Mouse (Mus musculus) embryo, embryonic 10 days (tissue): ENCODE results near the gene U2surp.
"Not testable (repeated sequence)": the region's sequence is repeated elsewhere in the genome, so short reads cannot be mapped to it uniquely, and the experiment has no call there.

Experiments
- DNase-seq: peaks from one replicate; pipeline ENCODE4 v3.0.0-alpha.2; 2015; ENCODE audit warnings: low spot score

The U2surp gene

DNA sequence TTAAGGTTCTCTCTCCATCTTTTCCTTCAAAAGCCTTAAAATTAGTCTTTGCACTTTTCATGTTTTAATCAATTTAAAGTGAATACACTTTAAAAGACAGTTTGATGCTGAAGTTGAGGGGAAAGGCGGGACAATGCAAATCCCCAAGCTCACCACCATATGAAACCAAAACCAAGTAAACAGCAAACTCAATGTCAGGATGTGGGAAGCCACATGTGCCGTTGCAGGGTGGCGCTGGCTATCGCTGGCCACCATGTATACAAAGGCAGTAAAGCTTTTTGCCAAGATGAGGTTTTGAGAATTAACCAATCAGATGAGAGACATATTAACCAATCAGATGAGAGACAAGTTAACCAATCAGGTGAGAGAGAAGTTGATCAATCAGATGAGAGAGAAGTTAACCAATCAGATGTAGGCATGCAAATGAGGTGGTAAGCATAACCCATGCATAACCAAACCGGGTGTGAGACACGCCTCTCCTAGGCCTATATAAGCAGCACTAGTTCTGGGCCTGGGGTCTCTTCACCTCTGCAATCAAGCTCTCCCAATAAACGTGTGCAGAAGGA lies 42.7 kb downstream of the U2surp start:
- not testable (repeated sequence) for DNase-seq

DNA sequence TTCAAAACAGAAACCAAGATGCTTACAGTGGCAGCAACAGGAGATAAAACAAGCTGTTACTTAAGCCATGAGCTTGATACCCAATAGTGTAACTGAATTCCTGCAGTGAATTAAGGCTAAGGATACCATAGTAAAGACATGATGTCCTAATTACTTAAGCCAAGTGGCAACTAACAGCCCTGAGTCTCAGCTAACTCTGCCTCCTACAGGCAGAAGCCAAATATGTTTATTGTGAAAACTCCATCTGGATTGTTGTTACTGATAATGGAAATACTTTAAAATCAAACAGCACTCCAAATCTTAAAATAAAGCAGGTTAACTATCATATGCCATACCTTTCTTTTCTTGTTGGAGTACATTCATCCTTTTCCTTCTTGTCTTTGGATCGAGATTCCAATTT lies 47.8 kb downstream of the U2surp start:
- no peak for DNase-seq

DNA sequence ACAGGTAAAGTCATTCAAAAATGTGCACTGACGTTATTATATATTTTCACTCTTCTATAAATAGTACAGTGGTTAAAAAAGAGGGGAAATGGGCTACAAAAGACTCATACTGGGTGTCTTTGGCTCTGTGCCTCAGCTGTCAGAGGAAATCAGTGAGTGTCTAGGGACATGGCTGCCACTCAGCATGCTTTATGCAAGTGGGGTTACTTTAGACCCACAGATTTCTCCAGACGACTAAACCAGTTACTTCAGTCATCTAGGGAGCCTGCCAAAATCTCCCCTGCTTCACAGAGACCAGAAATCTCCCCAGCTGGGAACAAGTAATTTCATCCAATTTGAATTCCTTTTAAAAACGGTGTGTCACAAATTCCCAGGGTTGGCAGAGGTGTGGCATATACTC lies 59.9 kb downstream of the U2surp start:
- DNase-seq = no peak

DNA sequence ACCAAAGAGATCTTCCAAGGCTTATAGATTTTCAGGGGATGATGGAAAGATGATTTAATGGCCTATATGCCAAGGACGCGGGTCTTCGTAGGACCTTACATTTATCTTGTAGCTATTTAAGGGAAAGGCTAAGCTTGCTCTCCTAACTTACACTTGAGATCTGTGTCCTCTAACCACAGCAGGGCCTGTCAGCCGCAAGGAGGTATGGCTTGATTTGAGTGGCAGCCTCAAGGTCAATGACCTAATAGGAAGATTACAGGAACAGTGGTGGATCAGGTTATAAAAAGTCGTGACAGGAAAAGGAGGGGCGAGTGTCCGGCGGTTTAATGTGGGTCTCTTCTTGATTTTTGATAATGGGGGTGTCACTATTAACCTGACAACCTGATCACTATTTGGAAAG lies 61.2 kb downstream of the U2surp start:
- no peak for DNase-seq

DNA sequence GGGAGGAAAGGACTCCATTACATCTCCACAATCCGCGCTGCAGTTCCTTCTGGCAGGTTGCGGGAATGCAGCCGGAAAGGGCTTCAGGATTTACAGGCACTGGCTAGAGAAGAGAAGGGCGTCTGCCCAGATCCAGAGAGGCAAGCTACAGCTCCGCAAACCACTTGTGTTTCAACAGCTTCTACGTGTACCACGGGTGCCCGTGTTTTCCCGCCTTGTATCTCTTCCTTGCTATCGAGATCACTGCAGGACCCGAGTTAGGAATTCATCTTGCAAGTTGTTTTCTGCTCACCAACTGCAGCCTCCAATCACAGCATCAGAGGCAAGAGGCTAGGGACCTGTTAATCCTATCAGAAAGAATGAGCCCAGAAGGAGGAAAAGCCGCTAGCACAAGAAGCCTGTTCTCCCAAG lies 69.5 kb downstream of the U2surp start:
- peak; percentile 70 for DNase-seq

DNA sequence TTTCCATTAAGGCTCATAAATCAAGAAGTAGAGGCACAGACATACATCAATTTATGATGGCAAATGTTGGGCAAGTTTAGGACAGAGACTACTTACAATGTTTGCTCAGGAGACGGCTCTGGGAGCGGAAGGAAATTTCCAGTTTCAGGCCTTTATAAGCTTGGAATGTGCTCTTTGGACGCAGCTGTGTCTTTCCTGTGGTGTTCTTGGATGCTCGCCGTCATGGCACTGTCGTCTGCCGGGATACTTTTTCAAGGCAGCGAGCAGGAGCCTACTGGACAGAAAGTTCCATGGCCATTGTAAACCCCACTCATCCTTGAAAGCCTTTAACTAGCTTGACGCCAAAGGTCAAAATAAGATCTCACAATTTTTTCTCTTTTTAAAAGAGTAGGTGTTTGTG lies 73.9 kb downstream of the U2surp start:
- DNase-seq = no peak

DNA sequence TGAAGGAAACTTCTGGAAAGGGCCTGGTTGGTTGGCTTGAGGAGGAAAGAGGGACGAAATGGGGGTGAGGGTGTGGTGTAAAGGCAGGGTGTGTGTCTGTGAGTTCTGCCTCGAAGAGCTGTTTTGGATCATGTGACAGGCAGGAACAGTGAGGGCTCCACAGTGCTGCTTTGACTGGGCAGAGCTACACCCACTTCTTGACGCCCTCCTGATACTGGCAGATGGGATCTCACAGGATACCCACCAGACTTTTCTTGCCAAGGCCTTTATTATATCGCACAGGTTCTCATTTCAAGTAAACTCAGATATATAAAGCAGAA lies 75.5 kb downstream of the U2surp start:
- DNase-seq = no peak

DNA sequence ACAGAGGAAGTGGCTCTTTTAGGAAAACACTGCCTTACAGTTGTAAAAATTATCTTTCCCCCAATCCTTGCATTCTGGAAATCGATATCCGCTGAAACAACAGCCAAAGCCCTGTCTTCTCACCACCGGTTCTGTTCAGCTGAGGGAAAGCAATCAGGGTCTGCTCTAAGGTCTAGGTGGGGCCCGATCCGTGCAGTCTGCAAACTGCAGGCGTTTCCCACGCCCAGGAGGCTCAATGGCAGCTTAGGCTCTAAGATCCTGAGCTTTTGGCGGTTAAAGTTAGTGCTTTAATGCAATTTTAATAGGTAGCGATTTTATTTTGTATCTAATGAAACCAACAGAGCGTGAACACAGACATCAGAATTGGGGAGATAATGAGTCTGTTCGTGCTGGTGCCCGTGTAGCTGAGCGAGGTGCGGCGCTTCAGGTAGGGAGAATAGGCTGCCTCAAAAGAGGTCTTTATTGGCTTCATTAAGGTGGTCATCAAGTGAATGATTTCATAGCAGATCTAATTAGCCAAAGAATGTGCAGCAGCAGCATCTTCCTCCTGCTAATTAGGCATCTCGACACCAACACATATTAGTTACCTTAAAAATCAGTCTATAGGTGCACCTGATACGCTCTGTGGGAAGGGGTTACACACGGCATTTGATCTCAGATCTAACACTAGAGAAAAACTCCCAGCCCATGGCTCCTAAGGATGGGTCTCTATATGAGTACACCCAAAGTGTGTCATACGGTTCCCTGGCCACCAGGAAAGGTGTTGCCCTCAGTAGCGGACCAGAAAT lies 76.1 kb downstream of the U2surp start:
- DNase-seq = no peak

DNA sequence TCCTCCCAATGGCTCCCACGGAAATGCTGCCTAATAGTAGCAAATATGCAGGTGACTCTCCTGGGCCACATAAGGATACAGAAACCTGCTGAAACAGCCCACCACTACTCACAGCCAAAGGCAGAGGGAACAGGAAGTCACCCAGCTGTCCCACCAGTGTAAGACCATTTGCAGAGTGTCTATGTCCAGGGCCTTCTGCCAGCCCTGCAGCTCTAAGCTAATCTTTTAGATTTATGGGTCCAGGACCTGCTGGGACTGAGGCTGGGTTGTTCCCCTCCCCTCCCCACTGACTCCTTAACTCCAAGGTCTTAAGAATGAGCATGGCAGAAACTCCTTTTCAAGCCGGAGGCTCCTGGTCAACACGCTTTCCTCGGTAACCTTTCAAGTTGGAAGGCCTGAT lies 83.5 kb downstream of the U2surp start:
- no peak for DNase-seq

DNA sequence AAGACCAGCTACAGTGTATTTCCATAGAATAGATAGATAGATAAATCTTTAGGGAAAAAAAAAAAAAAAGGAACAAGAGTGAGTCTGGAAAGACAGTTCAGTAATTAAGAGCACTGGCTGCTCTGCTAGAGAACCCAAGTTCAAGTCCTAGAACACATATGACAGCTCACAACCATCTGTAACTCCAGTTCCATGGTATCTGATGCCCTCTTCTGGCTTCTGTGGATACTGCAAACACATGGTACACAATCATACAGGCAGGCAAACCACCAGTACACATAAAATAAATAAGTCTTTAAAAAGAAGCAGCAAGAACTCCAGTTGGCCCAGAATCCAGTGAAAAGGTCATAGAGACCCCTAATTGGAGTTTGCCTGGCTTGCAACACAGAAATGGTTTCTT lies 97.9 kb downstream of the U2surp start:
- DNase-seq = no peak

DNA sequence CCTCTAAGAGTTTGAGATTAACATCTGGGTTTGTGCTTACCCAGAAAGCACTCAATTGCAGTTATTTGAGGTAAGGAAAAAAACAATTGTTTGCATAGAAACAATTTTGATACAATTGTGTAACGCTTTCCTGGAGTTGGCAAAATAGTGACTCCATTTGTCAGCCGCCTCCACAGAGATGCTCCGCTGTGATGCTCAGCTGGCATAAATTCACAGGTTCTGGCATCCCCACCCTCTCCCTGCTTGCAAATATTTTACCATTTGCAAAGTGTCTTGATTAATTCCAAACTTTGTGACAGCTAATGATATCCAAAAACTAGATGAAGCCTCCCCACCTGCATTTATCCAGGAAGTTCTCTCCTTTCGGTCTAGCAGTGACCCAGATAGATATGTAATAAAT lies 99.7 kb downstream of the U2surp start:
- DNase-seq = no peak

DNA sequence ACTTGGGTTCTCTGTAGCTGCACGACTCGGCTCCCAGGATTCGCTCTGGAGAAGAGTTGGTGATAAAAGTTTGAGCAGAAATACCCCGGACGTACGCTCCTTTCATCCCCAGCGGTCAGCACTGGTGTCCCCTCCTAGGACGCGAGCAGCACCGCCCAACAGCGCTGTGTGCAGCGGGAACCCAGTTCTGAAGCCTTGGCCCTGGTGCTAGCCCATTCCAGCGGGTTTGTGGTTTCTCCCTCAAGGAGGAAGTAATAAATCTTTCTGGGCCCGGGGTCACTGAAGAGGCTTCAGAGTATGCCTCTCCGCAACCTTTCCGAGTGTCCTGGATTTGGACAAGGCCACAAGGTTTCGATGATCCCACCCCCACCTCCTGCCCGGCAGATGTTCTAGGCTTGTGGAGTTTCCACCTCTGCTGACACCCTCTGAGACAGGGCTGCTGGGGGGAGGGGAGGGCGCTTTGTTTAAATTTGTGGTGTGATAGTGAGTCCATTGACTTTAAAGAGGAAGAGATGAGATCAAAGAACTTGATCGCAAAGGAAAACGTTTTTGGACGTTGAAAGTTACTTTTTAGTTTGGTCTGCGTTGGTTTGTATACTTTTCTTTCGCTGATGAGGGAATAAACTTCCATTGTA lies 104.1 kb downstream of the U2surp start:
- DNase-seq = peak; percentile 65
